Mouse (Mus musculus) CH12.LX (cell line): ENCODE measurements around the gene Ncdn. TPM values are rescaled to one million over a fixed set of nuclear protein-coding genes. Genes with fewer than 3 reads are reported as not detected.

Source experiments
- DNase-seq: peaks from one replicate; pipeline ENCODE4 v3.0.0-alpha.2; 2013; ENCODE audit errors: extremely low read depth
- H3K27ac ChIP-seq: 2 replicates; pipeline ENCODE4 v1.5.1; 2012; ENCODE audit warnings: low read depth, mild to moderate bottlenecking, control low read depth, moderate library complexity; ENCODE audit not compliant: insufficient read depth
- H3K27me3 ChIP-seq: replicated peaks from 2 replicates; pipeline ENCODE3; 2012; ENCODE audit warnings: inconsistent platforms
- H3K36me3 ChIP-seq, 2 experiments: replicated peaks in 1 of 2; 2 replicates each; pipeline versions ENCODE3 to v1.6.1; 2012; ENCODE audit warnings: inconsistent platforms in 1 of 2, low read length in 1 of 2, mild to moderate bottlenecking in 1 of 2, mixed read lengths in 1 of 2, moderate library complexity in 1 of 2; ENCODE audit not compliant: control insufficient read depth in 1 of 2, insufficient read depth in 1 of 2
- H3K4me1 ChIP-seq, 2 experiments: 2 replicates each; pipeline ENCODE4 v1.6.1; 2012; ENCODE audit warnings: inconsistent platforms in 1 of 2, moderate library complexity in 1 of 2; ENCODE audit not compliant: insufficient read depth in 2 of 2, control insufficient read depth in 1 of 2
- H3K4me2 ChIP-seq: 2 replicates; pipeline ENCODE4 v1.6.1; 2012; ENCODE audit warnings: low read depth, mild to moderate bottlenecking, control low read depth; ENCODE audit not compliant: poor library complexity, insufficient read depth, severe bottlenecking
- H3K4me3 ChIP-seq, 3 experiments: fragments of 150-350 bp in 1 of 3; sonication (generic) in 1 of 3; replicated peaks in 1 of 3; 2 replicates each; pipeline versions ENCODE3 to v1.5.1; 2011 to 2012; ENCODE audit warnings: low read depth in 2 of 3, low read length in 2 of 3, mild to moderate bottlenecking in 2 of 3, moderate library complexity in 2 of 3, control low read depth in 1 of 3, improper control_type of control experiment in 1 of 3, inconsistent platforms in 1 of 3, mixed read lengths in 1 of 3; ENCODE audit not compliant: poor library complexity in 1 of 3
- H3K79me2 ChIP-seq: replicated peaks from 2 replicates; pipeline ENCODE4 v1.6.1; 2012; ENCODE audit warnings: mild to moderate bottlenecking, moderate library complexity; ENCODE audit not compliant: control insufficient read depth, poor library complexity, insufficient read depth, severe bottlenecking; ENCODE audit errors: extremely low read depth
- H3K9ac ChIP-seq: 2 replicates; pipeline ENCODE4 v1.6.1; 2012; ENCODE audit warnings: low read depth, mild to moderate bottlenecking, control low read depth, moderate library complexity; ENCODE audit not compliant: insufficient read depth
- H3K9me3 ChIP-seq: replicated peaks from 2 replicates; pipeline ENCODE3; 2012; ENCODE audit warnings: low read length, inconsistent platforms, mixed read lengths
- CHD1 ChIP-seq: IDR thresholded peaks from 2 replicates; pipeline ENCODE4 v1.6.1; 2012; ENCODE audit warnings: low read depth, low read length, improper control_type of control experiment, inconsistent platforms
- ELF1 ChIP-seq: IDR thresholded peaks from 2 replicates; pipeline ENCODE4 v1.6.1; 2014; ENCODE audit warnings: low read depth, mild to moderate bottlenecking, inconsistent platforms, low read length, improper control_type of control experiment
- EP300 ChIP-seq: IDR thresholded peaks from 2 replicates; pipeline ENCODE4 v1.6.1; 2011; ENCODE audit warnings: low read length, improper control_type of control experiment
- ETS1 ChIP-seq: conservative IDR thresholded peaks from 2 replicates; pipeline ENCODE4 v1.6.1; 2012; ENCODE audit warnings: low read depth, mild to moderate bottlenecking, inconsistent platforms, low read length, improper control_type of control experiment, moderate library complexity
- GABPA ChIP-seq: IDR thresholded peaks from 2 replicates; pipeline ENCODE4 v1.6.1; 2012; ENCODE audit warnings: low read depth, low read length, improper control_type of control experiment, inconsistent platforms; ENCODE audit not compliant: insufficient replicate concordance
- HCFC1 ChIP-seq: IDR thresholded peaks from 2 replicates; pipeline ENCODE4 v1.6.1; 2012; ENCODE audit warnings: low read depth, mild to moderate bottlenecking, inconsistent platforms, low read length, improper control_type of control experiment
- JUN ChIP-seq: IDR thresholded peaks from 2 replicates; pipeline ENCODE4 v1.6.1; 2011; ENCODE audit warnings: low read depth, mild to moderate bottlenecking, low read length, improper control_type of control experiment, moderate library complexity; ENCODE audit not compliant: insufficient read depth
- KAT2A ChIP-seq: IDR thresholded peaks from 2 replicates; pipeline ENCODE4 v1.6.1; 2012; ENCODE audit warnings: low read length, improper control_type of control experiment, inconsistent platforms; ENCODE audit not compliant: insufficient replicate concordance
- MAX ChIP-seq: IDR thresholded peaks from 2 replicates; pipeline ENCODE4 v1.6.1; 2011; ENCODE audit warnings: low read length, improper control_type of control experiment
- MXI1 ChIP-seq: IDR thresholded peaks from 2 replicates; pipeline ENCODE4 v1.6.1; 2011; ENCODE audit warnings: mild to moderate bottlenecking, low read depth, low read length, improper control_type of control experiment
- NELFE ChIP-seq: IDR thresholded peaks from 2 replicates; pipeline ENCODE4 v1.6.1; 2011; ENCODE audit warnings: low read depth, low read length, improper control_type of control experiment
- NRF1 ChIP-seq: IDR thresholded peaks from 2 replicates; pipeline ENCODE4 v1.6.1; 2014; ENCODE audit warnings: low read depth, mild to moderate bottlenecking, inconsistent platforms, low read length, improper control_type of control experiment, moderate library complexity
- PAX5 ChIP-seq: IDR thresholded peaks from 2 replicates; pipeline ENCODE4 v1.6.1; 2012; ENCODE audit warnings: low read length, inconsistent platforms, mixed read lengths
- POLR2A ChIP-seq: IDR thresholded peaks from 2 replicates; pipeline ENCODE4 v1.6.1; 2011; ENCODE audit warnings: low read depth, mild to moderate bottlenecking, improper control_type of control experiment, low read length
- POLR2AphosphoS2 ChIP-seq: IDR thresholded peaks from 2 replicates; pipeline ENCODE4 v1.6.1; 2011; ENCODE audit warnings: low read depth, low read length, improper control_type of control experiment
- SMC3 ChIP-seq: IDR thresholded peaks from 2 replicates; pipeline ENCODE4 v1.6.1; 2011; ENCODE audit warnings: low read depth, low read length, improper control_type of control experiment
- UBTF ChIP-seq: IDR thresholded peaks from 2 replicates; pipeline ENCODE4 v1.6.1; 2012; ENCODE audit warnings: low read depth, mild to moderate bottlenecking, inconsistent platforms, low read length, improper control_type of control experiment, moderate library complexity
- USF2 ChIP-seq: conservative IDR thresholded peaks from 2 replicates; pipeline ENCODE4 v1.6.1; 2011; ENCODE audit warnings: low read depth, low read length, improper control_type of control experiment
- ZC3H11A ChIP-seq: IDR thresholded peaks from 2 replicates; pipeline ENCODE4 v1.6.1; 2012; ENCODE audit warnings: low read depth, mild to moderate bottlenecking, inconsistent platforms, low read length, improper control_type of control experiment
- ZNF384 ChIP-seq: IDR thresholded peaks from 2 replicates; pipeline ENCODE4 v1.6.1; 2012; ENCODE audit warnings: low read depth, low read length, improper control_type of control experiment, inconsistent platforms
- dilution Hi-C: fragments of 300-500 bp; cut with MboI; formaldehyde crosslinking; loops from 2 replicates; pipeline ENCODE4 v1.14.3; 2020; ENCODE audit warnings: low sequenced_read_pairs; ENCODE audit not compliant: extremely low pct_unique_long_range_greater_than_20kb, extremely low pct_ligation_motif_present
- in situ Hi-C: fragments of 300-500 bp; cut with MboI; formaldehyde crosslinking; loops from 3 replicates; pipeline ENCODE4 v1.14.3; 2019; ENCODE audit warnings: low sequenced_read_pairs, low pct_ligation_motif_present, low pct_unique_long_range_greater_than_20kb, mixed read lengths
- polyA plus RNA-seq: library from polyadenylated mRNA; unstranded; fragments of >175 nt; gene quantifications from 2 replicates; pipeline ENCODE4 v1.2.1, GENCODE M21; 2012; ENCODE audit warnings: low read depth; ENCODE audit not compliant: insufficient read length
- total RNA-seq, 2 experiments: library from RNA; depleted of rRNA; stranded (reverse); fragments of 300-350 nt in 1 of 2; fragments of >200 nt in 1 of 2; gene quantifications; 2 replicates each; pipeline ENCODE4 v1.2.3; 2012 to 2014

Gene Ncdn
- total and polyA plus RNA-seq, 3 experiments = 18.7 to 41.2 (median 30.6) TPM

DNA sequence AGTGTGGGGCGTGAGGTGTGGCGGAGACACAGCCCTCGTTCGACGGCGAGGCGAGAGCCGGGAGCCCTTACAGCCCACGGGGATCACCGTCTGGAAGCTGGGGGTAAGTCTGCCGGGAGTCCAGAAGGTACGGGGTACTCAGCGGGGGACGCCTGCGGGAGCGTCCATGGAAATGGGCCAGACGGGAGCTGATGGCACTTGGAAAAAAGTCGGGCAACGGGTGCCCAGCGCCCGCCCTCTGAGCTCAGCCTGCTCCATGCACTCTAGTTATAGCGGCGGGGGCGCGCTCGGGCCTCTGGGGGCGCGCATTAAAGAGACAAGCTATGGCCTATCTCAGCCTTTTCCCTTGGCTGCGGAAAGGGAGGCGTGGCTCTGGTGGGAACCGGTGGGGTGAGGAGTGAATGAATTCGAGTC, 17.2 kb downstream of the Ncdn start, which contains the start of gene Tfap2e:
Tfap2e (minus strand) TSS at position 240 of the 414 bp plus-strand sequence.
- no peaks in the 10 kb centered on the region for H3K79me2 ChIP-seq
- no peak within 1 kb of the TSS for H3K4me2 ChIP-seq
- H3K9me3 ChIP-seq = peaks cover 7% of the 10 kb centered on the region
- no peak within 1 kb of the TSS for H3K9ac ChIP-seq
- H3K4me3 ChIP-seq = no peak within 1 kb of the TSS
- no peak for DNase-seq
- H3K27me3 ChIP-seq = no peaks in the 10 kb centered on the region
- H3K36me3 ChIP-seq = no peaks in the 10 kb centered on the region
- in situ Hi-C loops (no loop called here), dilution Hi-C loops (no loop called here)
- H3K4me1 ChIP-seq = no peaks in the 10 kb centered on the region
- no peak within 1 kb of the TSS for H3K27ac ChIP-seq
- TF ChIP-seq CHD1 (no peak), POLR2A (no peak), HCFC1 (no peak), JUN (no peak), USF2 (no peak), ELF1 (no peak), MXI1 (no peak), PAX5 (no peak), ZNF384 (no peak), ETS1 (no peak), NRF1 (no peak), GABPA (no peak), NELFE (no peak), EP300 (no peak), ZC3H11A (no peak)

DNA sequence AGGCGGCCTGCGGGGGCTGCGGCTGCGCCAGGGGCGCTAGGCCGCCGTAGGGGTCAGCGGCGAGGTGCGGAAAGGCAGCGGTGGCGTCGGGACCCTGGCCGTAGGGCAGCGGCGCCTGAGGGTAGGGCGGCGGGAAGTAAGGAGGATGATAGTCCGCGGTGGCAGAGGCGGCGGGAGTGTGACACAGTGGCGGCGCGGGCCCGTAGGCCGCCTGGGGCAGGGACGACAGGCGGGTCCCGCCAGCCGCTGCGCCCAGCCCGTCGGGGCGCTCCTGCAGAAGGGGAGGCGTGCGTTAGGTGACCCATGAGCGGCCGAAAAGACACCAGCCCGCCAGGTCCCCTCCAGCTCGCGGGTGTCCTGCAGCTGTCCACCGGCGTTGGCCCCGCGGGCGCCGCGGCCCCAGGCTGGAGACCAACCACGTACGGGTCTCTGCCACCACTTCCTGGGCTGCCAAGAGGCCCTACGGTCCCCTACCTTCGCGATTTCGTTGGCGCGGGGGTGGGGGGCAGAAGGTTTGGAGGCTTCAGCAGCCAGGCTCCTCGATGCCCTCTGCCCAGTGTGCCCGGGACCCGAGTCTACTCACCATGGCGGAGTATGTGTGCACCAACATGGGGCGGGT, 17.7 kb downstream of the Ncdn start:
- Histone ChIP-seq H3K36me3 (no peaks in the 10 kb centered on the region), H3K9ac (no peak overlapping the region), H3K79me2 (no peaks in the 10 kb centered on the region), H3K4me3 (no peak overlapping the region), H3K4me2 (no peak overlapping the region), H3K27ac (no peak overlapping the region), H3K4me1 (no peaks in the 10 kb centered on the region), H3K9me3 (peaks cover 7% of the 10 kb centered on the region), H3K27me3 (no peaks in the 10 kb centered on the region)
- dilution Hi-C loops (no loop called here), in situ Hi-C loops (no loop called here)
- TF ChIP-seq SMC3 (no peak), POLR2AphosphoS2 (no peak), ELF1 (no peak), MAX (no peak), CHD1 (no peak), UBTF (no peak), NELFE (no peak), ZC3H11A (no peak), KAT2A (no peak)
- DNase-seq = no peak
